Mouse (Mus musculus) layer of hippocampus, adult 9-10 months (tissue): Measurements from ENCODE around the gene Rpl38.

Experiments used
- DNase-seq: peaks from one replicate; pipeline ENCODE4 v3.0.0; 2022; ENCODE audit warnings: low spot score

Gene Rpl38

DNA sequence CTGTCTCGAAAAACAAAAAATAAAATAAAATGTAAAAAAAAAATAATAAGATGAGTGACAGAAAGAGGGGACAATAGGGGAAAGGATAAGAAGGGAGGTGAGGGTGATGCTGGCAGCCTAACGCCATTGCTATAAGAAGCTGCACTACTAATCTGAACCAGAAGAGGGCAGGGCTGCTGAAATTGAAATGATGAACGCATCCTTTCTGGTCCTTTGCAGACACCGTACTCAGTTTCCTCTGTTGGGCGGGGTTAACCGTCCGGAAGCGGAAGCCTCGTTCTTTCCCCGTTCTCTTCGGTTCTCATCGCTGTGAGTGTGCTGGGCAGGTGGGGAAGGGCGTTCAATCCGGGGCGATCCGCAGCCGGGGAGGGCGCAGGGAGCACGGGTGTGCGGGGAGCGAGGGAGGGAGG, at the start of gene Rpl38:
Gene Rpl38, plus strand, starts transcription at position 224 of the 410 bp plus-strand sequence.
- DNase-seq: peak; percentile 97

DNA sequence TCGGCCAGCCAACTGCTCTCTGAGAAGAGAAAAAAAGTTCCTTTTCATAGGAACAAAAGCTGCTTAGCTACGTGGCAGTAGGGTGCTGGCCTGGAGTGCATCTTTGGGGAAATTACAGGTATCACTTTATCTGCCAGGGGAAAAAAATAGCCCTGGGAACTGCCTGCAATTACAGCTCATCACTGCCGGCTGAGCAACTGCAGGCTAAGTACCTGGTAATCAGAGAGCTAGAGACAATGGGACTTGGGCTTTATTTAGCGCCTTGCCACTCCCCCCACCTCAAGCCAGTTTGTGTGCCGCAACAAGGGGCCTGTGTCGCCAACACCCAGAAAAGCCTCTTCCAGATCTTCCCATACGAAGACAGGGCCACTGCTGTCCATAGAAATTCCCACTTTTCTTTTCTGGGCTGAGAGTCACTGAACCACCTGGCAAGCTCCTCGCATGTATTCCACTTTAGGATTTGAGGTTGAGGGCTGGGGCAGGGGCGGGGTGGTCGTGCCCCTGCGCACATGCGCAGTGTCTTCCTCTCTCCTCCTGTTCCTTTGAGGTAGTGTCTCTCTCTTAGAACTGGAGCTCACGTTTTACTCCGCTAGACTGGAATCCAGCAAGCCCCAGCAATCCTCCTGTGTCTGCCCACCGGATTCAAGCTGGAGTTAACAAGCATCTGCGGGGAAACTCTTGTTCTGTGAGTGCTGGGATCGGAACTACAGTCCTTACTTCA, 49.5 kb upstream of the Rpl38 start:
- DNase-seq: no peak

DNA sequence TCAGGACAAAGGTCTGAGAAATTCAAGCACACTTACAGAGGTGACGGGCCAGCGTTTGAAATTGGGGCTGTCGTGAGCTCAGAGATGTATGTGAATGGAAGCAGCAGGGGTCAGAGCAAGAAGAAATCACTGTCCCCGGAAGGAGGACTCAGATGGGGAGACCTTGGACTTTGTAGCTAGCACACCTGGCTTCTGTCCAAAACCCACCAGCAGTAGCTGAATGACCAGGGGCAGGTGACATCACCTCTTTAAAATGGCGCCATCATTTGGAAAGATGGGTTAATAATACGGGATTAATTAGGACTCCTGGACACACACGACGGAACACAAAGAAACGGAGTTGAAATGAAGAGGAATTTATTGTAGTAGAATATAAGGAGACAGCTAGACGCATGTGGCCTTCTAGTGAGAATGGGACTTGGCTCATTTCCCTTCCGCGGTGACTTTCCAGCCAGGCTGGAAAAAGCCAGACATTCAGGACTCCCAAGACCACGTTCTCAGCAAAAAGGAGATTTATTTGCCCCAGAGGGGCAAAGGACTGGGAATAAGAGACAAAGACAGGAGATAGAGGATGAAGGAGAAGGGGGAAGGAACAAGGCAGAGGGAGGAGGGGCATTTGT, 42.1 kb upstream of the Rpl38 start:
- DNase-seq: no peak

DNA sequence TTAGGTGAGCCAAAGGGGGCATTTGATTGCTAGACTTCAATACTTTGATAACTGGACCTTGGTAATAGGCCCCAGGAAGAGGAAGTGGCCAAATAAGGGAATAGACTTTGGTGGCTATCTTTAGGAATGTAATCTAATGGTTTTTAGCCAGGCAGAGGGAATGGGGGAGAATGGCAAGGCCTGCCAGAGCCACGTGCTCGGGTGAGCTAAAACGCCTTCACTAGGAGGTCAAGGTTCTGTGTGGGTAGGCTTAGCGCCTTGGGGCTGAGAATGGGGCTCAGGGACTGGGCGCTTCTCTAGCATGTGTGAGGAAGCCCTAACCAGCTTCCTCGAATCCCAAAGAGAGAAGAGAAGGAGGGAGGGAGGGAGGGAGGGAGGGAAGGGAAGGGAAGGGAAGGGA, 41.3 kb upstream of the Rpl38 start:
- DNase-seq: no peak

DNA sequence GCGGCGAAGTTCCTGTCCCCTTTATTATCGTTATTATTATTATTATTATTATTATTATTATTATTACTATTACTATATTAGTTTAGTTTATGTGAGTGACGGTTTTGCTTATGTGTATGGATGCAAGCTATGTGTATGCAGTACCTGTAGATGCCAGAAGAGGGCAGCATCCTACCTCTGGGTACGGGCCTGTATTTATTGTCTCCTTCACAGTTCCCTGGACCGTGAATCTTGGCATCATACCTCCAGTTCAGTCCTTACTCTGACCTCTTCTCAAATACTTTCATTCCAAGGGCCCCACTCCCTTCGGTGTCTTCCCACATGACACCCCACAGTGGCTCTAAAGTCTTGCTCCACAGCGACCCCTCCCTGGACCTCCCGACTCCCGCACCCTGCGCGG, 40.3 kb upstream of the Rpl38 start:
- no peak for DNase-seq

DNA sequence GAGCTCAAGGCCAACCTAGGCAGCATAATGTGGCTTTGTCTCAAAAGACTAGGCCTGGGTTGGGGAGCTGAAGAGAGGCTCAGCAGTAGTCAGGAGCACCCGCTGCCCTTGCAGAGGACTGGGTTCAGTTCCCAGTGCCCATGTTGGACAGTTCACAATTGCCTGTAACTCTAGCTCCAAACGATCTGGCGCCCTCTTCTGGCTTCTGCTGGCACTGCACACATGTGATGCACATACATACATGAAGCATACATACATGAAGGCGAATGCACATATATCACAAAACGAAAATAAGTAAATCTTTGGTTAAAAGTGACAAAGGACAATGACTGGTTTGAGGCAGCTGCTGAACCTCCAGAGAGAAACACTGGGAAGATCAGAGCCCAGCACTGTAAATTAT, 38.3 kb upstream of the Rpl38 start:
- no peak for DNase-seq

DNA sequence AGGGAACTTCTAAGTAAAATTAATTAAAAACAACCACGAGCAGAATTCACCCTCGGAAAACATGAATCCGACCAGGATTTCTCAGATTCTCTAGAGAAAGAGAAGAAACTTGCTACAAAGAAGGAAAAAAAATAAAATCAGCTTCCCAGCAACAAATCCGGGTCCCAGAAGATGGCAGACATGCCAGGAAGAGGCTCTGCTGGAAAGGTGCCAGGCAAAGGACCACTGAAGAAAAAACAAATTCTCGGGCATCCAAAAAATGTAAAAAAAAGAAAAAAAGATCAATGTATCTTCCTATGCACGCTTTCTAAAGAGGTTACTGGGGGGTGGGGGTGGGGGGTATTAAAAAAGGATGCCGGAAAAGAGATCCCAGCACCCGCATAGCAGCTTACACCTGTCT, 36.1 kb upstream of the Rpl38 start:
- DNase-seq: no peak

DNA sequence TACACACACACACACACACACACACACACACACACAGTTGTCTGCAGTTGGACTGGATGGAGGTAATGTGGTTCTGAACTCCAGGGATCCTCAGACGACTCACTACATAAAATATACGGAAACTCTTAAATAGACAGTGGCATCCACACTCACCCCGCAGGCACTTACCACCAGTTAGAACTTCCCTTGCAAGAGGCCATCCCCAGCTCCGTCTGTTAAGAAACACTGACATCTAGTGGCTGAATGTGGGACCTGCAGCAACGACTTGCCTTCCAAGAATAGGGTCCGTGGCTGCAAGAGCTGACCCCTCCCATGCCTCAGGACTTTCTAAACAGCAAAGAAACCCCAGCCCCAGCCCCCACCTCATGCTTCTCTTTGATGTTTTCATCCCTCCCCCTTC, 32.0 kb upstream of the Rpl38 start:
- peak; percentile 86 for DNase-seq

DNA sequence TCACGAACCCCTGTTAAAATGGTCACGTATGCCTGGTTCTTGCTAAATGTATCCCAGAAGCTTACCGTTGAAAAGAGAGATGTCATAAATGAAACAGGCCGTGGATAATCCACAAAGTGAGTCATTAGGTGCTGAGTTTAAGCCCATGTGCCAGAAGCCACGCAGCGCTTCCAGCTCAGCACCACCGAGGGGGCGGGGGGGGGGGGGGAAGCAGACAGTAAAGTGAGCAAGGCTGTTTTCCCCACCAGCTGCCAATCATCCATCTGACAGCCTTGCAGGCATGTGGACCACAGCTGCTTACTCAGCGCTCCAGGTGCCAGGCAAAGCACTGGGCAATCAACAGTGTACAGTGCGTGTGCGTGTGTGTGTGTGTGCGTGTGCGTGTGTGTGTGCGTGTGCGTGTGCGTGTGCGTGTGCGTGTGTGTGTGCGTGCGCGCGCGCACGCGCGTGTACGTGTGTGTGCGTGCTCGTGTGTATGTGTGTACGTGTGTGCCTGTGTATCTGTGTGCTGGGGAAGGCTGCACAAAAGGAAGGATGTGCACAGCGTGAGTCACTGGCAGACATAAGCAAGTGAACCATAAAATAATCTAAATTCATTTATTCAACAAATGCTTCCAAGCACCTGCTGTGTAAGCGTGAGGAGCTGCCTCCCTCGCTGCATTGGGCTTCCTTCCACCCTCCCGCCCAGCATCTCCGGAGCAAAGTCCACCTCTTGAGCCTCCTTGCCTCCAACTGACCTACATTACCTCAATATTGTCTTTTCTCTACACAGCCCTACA, 31.4 kb upstream of the Rpl38 start:
- DNase-seq: no peak

DNA sequence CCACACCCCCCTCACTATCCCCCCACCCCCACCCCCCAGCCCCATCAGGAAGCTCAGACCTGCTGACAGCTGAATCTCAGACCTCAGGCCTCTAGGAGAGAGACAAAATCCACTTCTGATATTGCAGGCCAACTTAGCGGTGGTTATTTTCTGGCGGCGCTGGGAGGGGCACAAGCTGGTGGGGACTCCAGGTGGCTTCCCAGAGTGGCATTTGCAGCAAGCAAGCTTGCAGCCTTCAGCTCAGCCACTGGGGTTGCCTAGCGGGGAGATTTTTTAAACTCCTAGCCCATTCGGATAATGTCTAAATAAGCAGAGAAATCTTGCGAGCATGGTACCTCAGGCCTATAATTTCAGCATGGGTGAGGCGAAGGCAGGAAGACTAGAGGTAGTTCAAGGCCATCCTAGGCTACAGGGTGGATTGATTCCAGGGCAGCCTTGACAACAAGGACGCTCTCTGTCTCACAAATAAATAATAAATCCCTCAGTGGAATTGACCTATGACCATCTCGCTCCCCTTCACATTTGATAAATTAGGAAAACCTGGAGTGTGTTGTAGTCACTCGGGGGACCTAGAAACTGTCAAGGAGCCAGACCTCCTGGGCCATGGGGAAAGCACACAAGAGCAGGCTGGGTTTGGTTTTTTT, 29.6 kb upstream of the Rpl38 start:
- no peak for DNase-seq

DNA sequence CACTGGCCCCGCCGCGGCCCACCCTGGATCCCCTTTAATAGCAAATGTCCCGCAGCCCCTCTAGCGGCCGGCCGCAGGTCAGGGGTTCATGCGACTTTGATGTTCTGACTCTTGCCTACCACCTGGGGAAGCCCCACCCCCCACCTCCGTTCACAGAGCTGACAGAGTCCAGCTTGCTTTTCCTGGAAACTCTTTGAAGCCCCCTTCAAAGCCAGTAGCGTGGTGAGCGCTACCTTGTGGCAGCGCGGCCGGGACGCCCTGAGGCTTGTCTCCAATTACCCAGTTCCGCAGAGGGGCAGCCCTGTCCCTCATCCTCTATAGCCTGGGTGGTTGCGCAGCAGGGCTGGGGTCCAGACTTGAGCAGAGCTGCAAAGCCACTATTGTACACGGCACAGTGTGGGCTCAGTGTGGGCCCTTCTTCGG, 28.6 kb upstream of the Rpl38 start:
- no peak for DNase-seq

DNA sequence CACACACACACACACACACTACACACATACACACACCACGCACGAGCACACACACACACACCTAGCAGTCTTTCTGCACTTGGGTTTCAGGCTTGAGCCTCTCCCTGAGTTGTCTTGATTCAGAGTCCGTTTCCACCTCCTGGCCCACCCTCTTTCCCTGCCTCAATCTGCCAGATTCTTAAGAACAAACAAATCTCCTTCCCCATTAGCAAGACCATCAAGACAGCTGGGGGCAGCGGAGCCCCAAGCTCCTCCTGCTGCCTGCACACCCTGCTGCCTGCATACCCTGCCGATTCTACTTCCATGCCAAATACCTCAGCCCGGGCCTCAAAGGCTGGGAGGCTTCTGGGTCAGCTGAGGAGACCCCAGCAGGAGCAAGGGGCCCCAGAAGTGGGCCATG, 27.7 kb upstream of the Rpl38 start:
- DNase-seq: no peak

DNA sequence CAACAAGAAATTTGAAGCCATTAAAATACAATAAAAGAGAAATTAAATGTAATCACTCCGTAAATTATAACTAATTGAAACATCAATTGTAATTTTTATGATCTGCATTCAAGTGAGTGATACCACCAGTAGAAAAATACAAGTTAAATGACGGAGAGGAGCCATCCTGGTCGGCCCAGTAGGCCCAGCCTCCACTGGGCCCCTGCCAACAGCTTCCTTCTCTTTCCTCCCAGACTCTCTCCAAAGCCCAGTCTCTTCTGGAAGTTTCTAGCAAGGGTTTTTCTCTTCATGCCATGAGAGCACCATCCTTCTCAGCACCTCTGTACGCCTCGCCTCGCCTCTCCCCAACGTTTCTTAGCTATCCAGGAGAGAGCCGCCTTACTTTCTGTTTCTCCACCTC, 27.2 kb upstream of the Rpl38 start:
- DNase-seq: no peak

DNA sequence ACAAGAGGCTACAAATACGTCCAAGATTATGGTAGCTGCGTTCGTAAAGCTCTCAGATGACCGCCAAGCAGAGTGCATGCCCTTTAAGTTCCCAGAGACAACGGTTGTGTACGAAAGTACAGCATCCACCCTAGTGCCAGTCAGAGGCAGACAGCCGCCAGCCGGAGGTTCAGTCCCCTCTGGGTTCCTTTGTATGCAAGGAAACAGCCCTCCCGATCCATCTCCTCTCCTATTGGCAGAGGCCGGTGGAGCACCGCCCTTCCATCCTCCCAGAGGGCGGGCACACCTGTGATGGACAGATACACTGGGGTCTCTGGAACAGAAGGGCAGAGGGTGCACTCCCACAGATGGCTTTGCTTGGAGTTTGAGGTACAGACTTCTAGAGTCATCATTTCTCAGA, 26.1 kb upstream of the Rpl38 start:
- DNase-seq: no peak

DNA sequence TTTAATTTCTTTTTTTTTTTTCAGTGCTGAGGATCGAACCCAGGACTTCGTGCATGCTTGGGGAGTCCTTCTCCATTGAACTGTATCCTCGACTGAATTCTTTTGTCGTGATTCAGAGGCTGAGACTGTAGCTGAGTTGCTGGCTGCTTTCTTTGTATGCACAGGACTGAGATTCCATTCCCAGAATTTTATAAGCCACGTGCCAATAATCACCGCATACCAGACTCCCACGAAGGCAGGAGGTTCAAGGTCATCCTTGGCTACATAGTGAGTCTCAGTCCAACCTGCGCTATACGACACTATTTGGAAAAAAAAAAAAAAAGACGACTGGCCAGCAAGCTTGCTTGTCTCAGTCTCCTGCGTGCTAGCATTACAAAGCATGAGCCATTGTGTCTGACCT, 25.4 kb upstream of the Rpl38 start:
- DNase-seq: no peak

DNA sequence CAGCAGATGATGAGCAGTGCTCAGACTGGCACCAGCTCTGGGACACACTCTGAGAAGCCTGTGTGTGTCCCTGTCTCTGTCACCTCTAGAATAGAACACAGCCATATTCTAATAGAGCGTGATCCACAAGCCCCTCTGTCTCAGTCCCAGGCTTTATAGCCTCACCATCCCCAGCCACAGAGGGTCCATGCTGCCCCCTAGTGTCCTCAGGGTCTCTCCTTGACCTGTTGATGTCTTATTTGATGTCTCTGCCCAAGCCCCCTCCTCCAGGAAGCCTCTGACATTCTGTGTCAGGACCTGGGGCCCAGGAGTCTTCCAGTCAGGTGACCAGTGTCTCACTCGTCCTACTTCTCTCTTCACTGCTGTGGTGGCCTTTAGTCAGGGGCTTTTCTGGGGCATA, 24.2 kb upstream of the Rpl38 start:
- no peak for DNase-seq

DNA sequence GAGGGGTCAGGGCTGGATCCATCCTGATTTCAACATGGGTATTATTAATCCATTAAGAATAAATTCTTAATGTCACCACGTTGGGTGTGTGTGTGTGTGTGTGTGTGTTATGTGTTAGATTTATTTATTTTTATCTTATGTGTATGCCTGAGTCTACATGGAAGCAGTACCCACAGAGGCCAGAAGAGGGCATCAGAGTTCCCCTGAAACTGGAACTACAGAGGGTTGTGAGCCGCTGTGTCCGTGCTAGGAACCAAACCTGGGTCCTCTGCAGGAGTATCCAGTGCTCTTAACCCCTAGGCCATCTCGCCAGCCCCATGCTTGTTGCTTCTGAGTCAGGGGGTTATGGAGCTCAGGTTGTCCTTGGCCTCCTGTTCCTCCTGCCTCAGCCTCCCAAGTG, 18.8 kb upstream of the Rpl38 start:
- no peak for DNase-seq

DNA sequence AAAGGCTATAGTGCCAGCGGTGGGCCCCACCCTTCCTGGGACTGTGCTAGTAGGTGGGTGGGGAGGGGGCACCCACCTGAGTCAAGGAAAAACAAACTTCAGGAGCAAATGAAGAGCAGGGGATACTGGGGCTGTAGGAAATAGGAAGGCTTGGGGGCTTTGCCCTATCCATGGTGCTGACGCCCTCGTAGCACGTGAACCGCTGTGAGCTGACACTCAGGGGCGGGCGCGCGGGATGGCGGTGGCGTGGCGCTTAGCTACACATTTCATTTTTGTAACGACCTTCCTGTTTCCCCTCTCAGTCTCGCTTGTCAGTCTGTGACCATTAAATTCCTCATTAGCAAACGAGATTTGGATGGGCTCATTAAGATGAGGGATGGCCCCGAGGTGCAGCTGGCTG, 15.8 kb upstream of the Rpl38 start:
- DNase-seq: no peak

DNA sequence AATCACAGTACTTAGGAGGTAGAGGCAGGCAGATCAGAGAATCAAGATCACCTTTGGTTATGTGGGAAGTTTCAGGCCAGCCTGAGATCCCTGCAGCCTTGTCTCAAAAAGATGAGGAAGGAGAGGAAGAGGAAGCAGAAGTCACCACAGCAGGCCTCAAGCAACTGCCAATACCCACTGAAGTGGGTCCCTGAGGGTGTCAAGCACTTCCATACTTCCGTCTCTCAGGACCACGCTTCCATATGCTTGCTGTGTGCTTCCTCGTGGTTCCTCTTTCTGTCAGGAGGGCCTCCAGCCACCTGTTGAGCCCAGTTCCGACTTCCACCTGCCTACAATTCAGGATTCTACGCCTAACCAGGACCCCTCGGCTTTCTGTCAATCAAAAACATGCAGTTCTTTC, 14.7 kb upstream of the Rpl38 start:
- no peak for DNase-seq

DNA sequence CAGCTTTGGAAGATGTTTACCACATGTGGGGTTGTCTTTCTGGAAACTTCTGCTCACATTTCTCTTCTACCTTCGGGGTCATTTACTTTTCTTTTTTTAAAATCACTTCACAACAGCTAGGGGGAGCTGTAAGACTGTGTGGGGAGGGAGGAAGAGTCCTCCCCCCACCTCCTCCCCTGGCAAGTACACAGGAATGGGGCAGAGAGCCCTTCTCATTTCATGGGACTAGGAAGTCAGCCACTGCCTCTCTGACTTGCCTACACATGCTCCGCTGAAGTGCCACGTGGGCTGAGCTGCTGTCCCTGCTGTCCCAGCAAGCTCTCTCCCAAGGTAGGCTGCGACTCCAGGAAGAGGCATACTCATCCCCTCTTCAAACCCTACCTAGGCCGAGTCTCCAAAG, 13.8 kb upstream of the Rpl38 start:
- no peak for DNase-seq

DNA sequence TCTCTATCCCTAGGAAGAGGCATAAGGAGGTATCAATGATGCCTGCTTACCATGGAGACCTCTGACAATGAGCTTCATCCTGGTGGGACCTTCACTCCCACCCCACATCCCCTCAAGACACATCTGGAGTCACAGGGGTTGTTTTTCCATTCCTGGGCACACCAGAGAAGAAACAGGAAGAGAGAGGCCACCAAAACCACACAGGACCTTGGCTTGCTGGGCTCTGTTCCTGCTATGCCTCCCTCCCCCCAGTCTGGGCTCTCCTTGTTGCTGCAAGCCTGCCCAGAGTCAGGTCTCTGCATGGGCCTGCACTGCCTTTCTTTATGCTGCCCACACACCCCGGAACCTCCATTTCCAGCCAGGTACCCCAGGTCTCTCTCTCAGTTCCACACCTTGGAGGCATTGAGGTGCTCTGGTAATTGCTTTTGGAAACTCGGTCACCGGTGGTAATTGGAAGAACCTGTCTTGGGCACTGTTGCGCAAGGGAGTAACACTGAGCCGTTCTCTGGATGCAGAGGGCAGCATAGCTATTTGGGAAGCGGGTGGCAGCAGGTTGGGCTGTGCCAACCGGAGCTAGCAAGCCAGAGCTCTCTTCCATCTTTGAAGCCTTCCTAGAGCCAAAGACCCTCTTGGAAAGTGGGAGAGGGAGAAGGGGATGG, 12.8 kb upstream of the Rpl38 start:
- no peak for DNase-seq

DNA sequence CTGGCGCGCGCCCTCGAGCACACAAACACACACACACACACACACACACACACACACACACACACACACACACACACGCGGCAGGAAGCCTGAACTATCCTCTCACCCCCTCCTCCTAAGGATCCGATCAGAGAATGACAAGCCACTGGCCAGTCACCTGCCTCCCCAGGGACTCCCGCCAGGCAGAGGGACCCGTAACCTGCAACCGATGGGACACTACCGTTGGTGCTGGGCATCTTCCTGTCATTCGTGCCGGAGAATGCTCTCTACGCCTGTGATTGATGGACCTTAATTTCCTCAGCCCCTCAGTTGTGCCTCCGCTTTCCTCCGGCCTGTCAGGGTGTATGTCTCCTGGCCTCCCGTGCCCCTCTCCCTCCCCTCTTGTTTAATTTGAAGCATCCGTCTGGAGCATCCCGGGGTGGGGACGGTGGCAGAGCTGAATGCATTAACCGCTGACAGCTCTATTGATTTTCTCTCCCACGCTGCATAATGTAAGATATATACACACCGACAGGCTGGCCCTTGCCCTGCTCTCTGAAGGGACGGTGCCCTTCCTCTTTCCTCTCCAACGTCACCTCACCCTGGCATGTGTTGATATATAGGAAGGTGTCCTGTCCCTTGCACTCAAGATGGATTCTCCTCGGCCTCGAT, 11.2 kb upstream of the Rpl38 start:
- no peak for DNase-seq
